Mouse (Mus musculus): ENCODE data around the gene Ephb1. TPM values are rescaled to one million over a fixed set of nuclear protein-coding genes. Genes with fewer than 3 reads are reported as not detected.

Gene Ephb1
- polyA plus RNA-seq, 1 experiment from 2014 or later, result 5.1 TPM

- WGBS, result 83% methylated on average over 2 of the region's 2 CpGs
- Histone ChIP-seq H3K27me3 (replicated peaks; ENCODE audit: control insufficient read depth, insufficient read depth, low read length) (0 out of 2 replicates have a peak, but pooled peaks cover 3% of the 10 kb centered on the region), H3K27ac (ENCODE audit: low read length) (no peak overlapping the region), H3K4me3 (ENCODE audit: low read length) (no peak overlapping the region), H3K4me2 (ENCODE audit: low read depth, low read length) (no peak overlapping the region), H3K36me3 (ENCODE audit: control insufficient read depth, insufficient read depth, low read length) (no peaks in the 10 kb centered on the region), H3K9me3 (ENCODE audit: control insufficient read depth, low read length) (no peaks in the 10 kb centered on the region), H3K4me1 (ENCODE audit: control insufficient read depth, insufficient read depth, low read length) (no peaks in the 10 kb centered on the region), H3K9ac (ENCODE audit: low read depth, low read length) (no peak overlapping the region)
- ATAC-seq, result no peak
Measured at GRCm38 (mm10) chr9:102079151-102079550, 275.3 kb downstream of the Ephb1 start.

DNA sequence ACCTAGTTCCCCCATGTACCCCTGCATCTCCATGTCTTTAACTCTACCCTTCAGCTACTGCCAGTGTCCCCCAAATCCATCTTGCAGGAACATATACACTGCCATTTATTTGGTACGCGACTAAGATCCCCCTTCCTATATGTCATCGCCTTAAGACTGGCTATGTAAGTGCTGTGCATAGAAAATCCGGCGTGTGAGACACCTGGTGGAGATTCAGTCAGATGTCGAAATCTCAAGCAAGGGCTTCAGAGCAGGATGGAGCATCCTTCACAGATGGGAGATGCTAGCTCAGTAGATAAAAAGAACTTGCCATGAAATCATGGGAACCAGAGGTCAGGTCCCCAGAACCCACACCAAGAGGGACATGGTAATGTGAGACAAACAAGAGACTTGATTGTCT lies 276.3 kb downstream of the Ephb1 start:
- no peak overlapping the region for H3K4me3 ChIP-seq (ENCODE audit: low read length)
- no peaks in the 10 kb centered on the region for H3K9me3 ChIP-seq (ENCODE audit: control insufficient read depth, low read length)
- ATAC-seq, result no peak
- no peak overlapping the region for H3K27ac ChIP-seq (ENCODE audit: low read length)
- no peak overlapping the region for H3K9ac ChIP-seq (ENCODE audit: low read depth, low read length)
- H3K36me3 ChIP-seq (ENCODE audit: control insufficient read depth, insufficient read depth, low read length), result no peaks in the 10 kb centered on the region
- H3K4me1 ChIP-seq (ENCODE audit: control insufficient read depth, insufficient read depth, low read length), result no peaks in the 10 kb centered on the region
- H3K27me3 ChIP-seq (replicated peaks; ENCODE audit: control insufficient read depth, insufficient read depth, low read length), result 0 out of 2 replicates have a peak, but pooled peaks cover 3% of the 10 kb centered on the region
- WGBS, result 82% methylated on average over 6 of the region's 6 CpGs
- no peak overlapping the region for H3K4me2 ChIP-seq (ENCODE audit: low read depth, low read length)

- H3K4me2 ChIP-seq (ENCODE audit: low read depth, low read length), result no peak overlapping the region
- H3K36me3 ChIP-seq (ENCODE audit: control insufficient read depth, insufficient read depth, low read length), result no peaks in the 10 kb centered on the region
- H3K4me1 ChIP-seq (ENCODE audit: control insufficient read depth, insufficient read depth, low read length), result no peaks in the 10 kb centered on the region
- no peak overlapping the region for H3K4me3 ChIP-seq (ENCODE audit: low read length)
- H3K27ac ChIP-seq (ENCODE audit: low read length), result no peak overlapping the region
- WGBS, result 65% methylated on average over 4 of the region's 4 CpGs
- H3K9me3 ChIP-seq (ENCODE audit: control insufficient read depth, low read length), result no peaks in the 10 kb centered on the region
- no peak overlapping the region for H3K9ac ChIP-seq (ENCODE audit: low read depth, low read length)
- ATAC-seq, result no peak
- 0 out of 2 replicates have a peak, but pooled peaks cover 3% of the 10 kb centered on the region for H3K27me3 ChIP-seq (replicated peaks; ENCODE audit: control insufficient read depth, insufficient read depth, low read length)
Measured at GRCm38 (mm10) chr9:102075539-102075938, 279.0 kb downstream of the Ephb1 start.

- Histone ChIP-seq H3K9ac (ENCODE audit: low read depth, low read length) (no peak overlapping the region), H3K4me2 (ENCODE audit: low read depth, low read length) (no peak overlapping the region), H3K27ac (ENCODE audit: low read length) (no peak overlapping the region), H3K4me1 (ENCODE audit: control insufficient read depth, insufficient read depth, low read length) (no peaks in the 10 kb centered on the region), H3K27me3 (replicated peaks; ENCODE audit: control insufficient read depth, insufficient read depth, low read length) (0 out of 2 replicates have a peak, but pooled peaks cover 3% of the 10 kb centered on the region), H3K9me3 (ENCODE audit: control insufficient read depth, low read length) (no peaks in the 10 kb centered on the region), H3K36me3 (ENCODE audit: control insufficient read depth, insufficient read depth, low read length) (no peaks in the 10 kb centered on the region), H3K4me3 (ENCODE audit: low read length) (no peak overlapping the region)
- WGBS, result 86% methylated on average over 5 of the region's 5 CpGs
- no peak for ATAC-seq
Measured at GRCm38 (mm10) chr9:102073404-102073803, 281.1 kb downstream of the Ephb1 start.

GRCm38 (mm10) chr9:102069151-102069882 lies 285.2 kb downstream of the Ephb1 start:
- Histone ChIP-seq H3K9ac (ENCODE audit: low read depth, low read length) (no peak overlapping the region), H3K27me3 (replicated peaks; ENCODE audit: control insufficient read depth, insufficient read depth, low read length) (no peaks in the 10 kb centered on the region), H3K4me2 (ENCODE audit: low read depth, low read length) (no peak overlapping the region), H3K36me3 (ENCODE audit: control insufficient read depth, insufficient read depth, low read length) (no peaks in the 10 kb centered on the region), H3K4me3 (ENCODE audit: low read length) (no peak overlapping the region), H3K4me1 (ENCODE audit: control insufficient read depth, insufficient read depth, low read length) (no peaks in the 10 kb centered on the region), H3K27ac (ENCODE audit: low read length) (no peak overlapping the region), H3K9me3 (ENCODE audit: control insufficient read depth, low read length) (no peaks in the 10 kb centered on the region)
- ATAC-seq, result no peak
- 79% methylated on average over 3 of the region's 3 CpGs for WGBS

DNA sequence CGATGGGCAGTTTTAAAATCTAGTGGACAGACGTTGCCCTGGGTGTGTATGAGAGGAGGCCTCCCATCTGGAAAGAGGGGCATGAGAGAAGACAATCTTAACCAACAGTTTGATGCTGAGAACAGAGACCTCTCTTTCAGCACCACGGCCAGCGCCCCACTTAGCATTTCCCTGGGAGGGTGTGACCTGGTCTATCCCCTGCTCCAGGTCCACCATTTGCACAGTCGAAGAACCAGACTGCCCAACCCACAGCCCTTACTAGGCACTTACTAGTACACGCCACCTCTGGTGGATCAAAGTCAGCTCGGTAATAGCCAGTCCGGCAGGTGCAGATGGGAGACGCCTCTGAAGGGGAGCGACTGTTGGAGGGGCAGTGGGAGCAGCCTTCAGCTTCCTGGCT lies 287.9 kb downstream of the Ephb1 start:
- Histone ChIP-seq H3K4me1 (ENCODE audit: control insufficient read depth, insufficient read depth, low read length) (no peaks in the 10 kb centered on the region), H3K4me3 (ENCODE audit: low read length) (no peak overlapping the region), H3K4me2 (ENCODE audit: low read depth, low read length) (no peak overlapping the region), H3K9ac (ENCODE audit: low read depth, low read length) (no peak overlapping the region), H3K36me3 (ENCODE audit: control insufficient read depth, insufficient read depth, low read length) (no peaks in the 10 kb centered on the region), H3K9me3 (ENCODE audit: control insufficient read depth, low read length) (no peaks in the 10 kb centered on the region), H3K27me3 (replicated peaks; ENCODE audit: control insufficient read depth, insufficient read depth, low read length) (no peaks in the 10 kb centered on the region), H3K27ac (ENCODE audit: low read length) (no peak overlapping the region)
- WGBS, result 67% methylated on average over 10 of the region's 10 CpGs
- ATAC-seq, result no peak

DNA sequence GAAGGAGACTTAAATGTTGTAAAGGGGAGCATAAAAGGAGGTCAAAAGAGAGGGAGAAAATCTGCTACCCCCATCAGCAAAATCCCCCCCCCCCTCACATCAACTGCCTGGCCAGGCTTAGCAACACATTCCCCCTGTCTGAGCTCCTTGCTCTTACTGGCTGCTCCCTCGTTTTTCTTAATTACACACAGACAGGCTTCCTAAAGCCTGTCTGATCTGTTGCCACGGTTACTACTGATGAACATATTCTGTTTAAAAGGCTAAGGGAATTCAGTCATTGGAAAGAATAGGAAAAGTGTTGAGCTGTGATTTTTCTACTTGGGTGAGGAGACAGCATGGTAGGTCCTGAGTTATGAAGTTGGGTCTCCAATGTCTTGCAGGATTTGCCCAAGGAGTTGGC lies 308.6 kb downstream of the Ephb1 start:
- H3K27me3 ChIP-seq (replicated peaks; ENCODE audit: control insufficient read depth, insufficient read depth, low read length), result no peaks in the 10 kb centered on the region
- H3K4me3 ChIP-seq (ENCODE audit: low read length), result no peak overlapping the region
- H3K27ac ChIP-seq (ENCODE audit: low read length), result no peak overlapping the region
- 34% methylated on average over 2 of the region's 2 CpGs for WGBS
- H3K4me2 ChIP-seq (ENCODE audit: low read depth, low read length), result no peak overlapping the region
- no peaks in the 10 kb centered on the region for H3K9me3 ChIP-seq (ENCODE audit: control insufficient read depth, low read length)
- no peak for ATAC-seq
- H3K36me3 ChIP-seq (ENCODE audit: control insufficient read depth, insufficient read depth, low read length), result no peaks in the 10 kb centered on the region
- H3K9ac ChIP-seq (ENCODE audit: low read depth, low read length), result no peak overlapping the region
- H3K4me1 ChIP-seq (ENCODE audit: control insufficient read depth, insufficient read depth, low read length), result no peaks in the 10 kb centered on the region

- Histone ChIP-seq H3K27ac (ENCODE audit: low read length) (no peak overlapping the region), H3K36me3 (ENCODE audit: control insufficient read depth, insufficient read depth, low read length) (no peaks in the 10 kb centered on the region), H3K4me1 (ENCODE audit: control insufficient read depth, insufficient read depth, low read length) (no peaks in the 10 kb centered on the region), H3K27me3 (replicated peaks; ENCODE audit: control insufficient read depth, insufficient read depth, low read length) (no peaks in the 10 kb centered on the region), H3K4me2 (ENCODE audit: low read depth, low read length) (no peak overlapping the region), H3K9me3 (ENCODE audit: control insufficient read depth, low read length) (no peaks in the 10 kb centered on the region), H3K4me3 (ENCODE audit: low read length) (no peak overlapping the region), H3K9ac (ENCODE audit: low read depth, low read length) (no peak overlapping the region)
- WGBS, result 29% methylated on average over 8 of the region's 8 CpGs
- no peak for ATAC-seq
Measured at GRCm38 (mm10) chr9:102045111-102045861, 309.2 kb downstream of the Ephb1 start.

DNA sequence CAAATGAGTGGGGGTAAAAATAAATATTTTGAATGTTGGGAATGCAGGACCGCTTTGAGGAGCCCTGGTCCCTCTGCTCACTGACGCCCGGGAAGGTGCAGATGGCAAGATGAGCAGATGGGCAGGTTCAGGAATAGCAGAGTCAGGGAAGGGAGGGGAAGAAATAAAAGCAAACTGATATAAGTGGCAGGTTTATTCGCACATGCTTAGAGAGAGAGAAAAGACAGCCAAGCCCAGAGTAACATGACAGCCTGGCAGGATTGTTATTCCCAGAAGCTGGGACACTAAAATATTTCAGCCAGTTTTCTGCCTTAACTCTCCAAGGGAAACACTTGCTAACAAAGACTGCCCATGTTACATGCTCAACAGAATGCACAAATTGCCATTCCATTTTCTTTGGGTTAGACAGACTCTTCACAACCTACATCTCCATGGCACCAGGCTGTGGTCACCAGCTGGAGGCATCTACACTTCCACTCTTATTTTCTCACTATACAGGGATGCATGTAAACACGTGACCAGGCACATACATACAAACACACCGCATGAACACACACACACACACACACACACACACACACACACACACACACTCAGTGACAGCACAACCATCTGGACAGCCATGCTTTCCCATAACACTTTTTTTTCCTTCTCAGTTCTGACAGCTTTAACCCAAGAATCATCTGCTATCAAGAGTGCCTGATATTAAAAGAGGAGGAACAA lies 315.3 kb downstream of the Ephb1 start:
- no peak overlapping the region for H3K27ac ChIP-seq (ENCODE audit: low read length)
- H3K36me3 ChIP-seq (ENCODE audit: control insufficient read depth, insufficient read depth, low read length), result no peaks in the 10 kb centered on the region
- H3K27me3 ChIP-seq (replicated peaks; ENCODE audit: control insufficient read depth, insufficient read depth, low read length), result no peaks in the 10 kb centered on the region
- no peak overlapping the region for H3K9ac ChIP-seq (ENCODE audit: low read depth, low read length)
- H3K4me1 ChIP-seq (ENCODE audit: control insufficient read depth, insufficient read depth, low read length), result no peaks in the 10 kb centered on the region
- WGBS, result 61% methylated on average over 6 of the region's 6 CpGs
- H3K4me3 ChIP-seq (ENCODE audit: low read length), result no peak overlapping the region
- no peak for ATAC-seq
- no peaks in the 10 kb centered on the region for H3K9me3 ChIP-seq (ENCODE audit: control insufficient read depth, low read length)
- no peak overlapping the region for H3K4me2 ChIP-seq (ENCODE audit: low read depth, low read length)

Data from intestine, embryonic 16.5 days (tissue).